Mouse (Mus musculus) G1E (cell line): ENCODE results near the gene Dnah8.

Source experiments
- CTCF ChIP-seq: IDR thresholded peaks from 2 replicates; pipeline ENCODE4 v1.5.1; 2012; ENCODE audit warnings: low read depth, low read length, inconsistent platforms, mixed read lengths
- GATA1 ChIP-seq: IDR thresholded peaks from 2 replicates; pipeline ENCODE4 v1.6.1; 2012; ENCODE audit warnings: borderline replicate concordance, low read length, inconsistent platforms, mixed read lengths
- GATA2 ChIP-seq: IDR thresholded peaks from 2 replicates; pipeline ENCODE4 v1.6.1; 2012; ENCODE audit warnings: low read depth, low read length, inconsistent platforms, borderline replicate concordance
- POLR2AphosphoS5 ChIP-seq: IDR thresholded peaks from 2 replicates; pipeline ENCODE4 v1.6.1; 2012; ENCODE audit warnings: low read depth, low read length, inconsistent platforms; ENCODE audit not compliant: insufficient replicate concordance

DNA sequence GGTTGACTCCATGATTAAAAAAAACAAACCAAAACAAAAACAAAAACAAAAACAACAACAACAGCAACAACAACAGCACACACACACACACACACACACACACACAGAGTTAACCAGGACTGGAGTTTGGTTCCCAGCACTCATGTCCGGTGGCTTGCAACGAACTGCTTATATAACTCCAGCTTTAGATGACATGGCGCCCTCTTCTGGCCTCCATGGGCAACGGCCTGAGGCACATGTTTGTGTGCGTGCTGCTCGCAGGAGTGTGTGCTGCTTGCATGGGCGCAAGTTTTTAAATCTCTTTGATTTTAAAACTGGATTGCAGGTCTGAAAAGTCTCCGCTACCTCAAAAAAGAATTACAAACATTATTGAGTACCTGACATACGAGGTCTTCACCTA is 179.5 kb downstream of the Dnah8 start:
- TF ChIP-seq CTCF (no peak), GATA1 (no peak), POLR2AphosphoS5 (no peak), GATA2 (no peak)
